Mouse (Mus musculus): Measurements from ENCODE around the gene Tango2. TPM values are rescaled to one million over a fixed set of nuclear protein-coding genes. Genes with fewer than 3 reads are reported as not detected.

The Tango2 gene
- polyA plus RNA-seq, 1 experiment from 2014 or later: 34.8 TPM

MicroRNA genes within 50 kb of the gene (microRNA counts, 519-probe panel; counts per million panel counts)
- microRNA mmu-miR-1306 (not detected), microRNA mmu-miR-185 (3,256 counts per million, percentile 41 among the panel's probes with 10 or more counts)

Small RNAs within 50 kb of the gene (microRNA-seq; reads per million reads assigned to microRNA genes)
- 4.3 reads per million, percentile 32 among the genes with 10 or more reads in this experiment for gene Gm24572
- not detected for gene Gm26219
- gene Mir1306: 250 reads per million, percentile 67 among the genes with 10 or more reads in this experiment
- 307 reads per million, percentile 69 among the genes with 10 or more reads in this experiment for gene Mir185

Other genes with a start within 250 kb of the Tango2 start
- 3.3 and 5.3 TPM in 2 replicates for gene Rtn4r, start 220.5 kb downstream of the Tango2 start, polyA plus RNA-seq (2014; fragmentation: Nextera tagmentation; extraction: Ambion mirVana)
- not detected in 2 replicates for gene Ccdc188, start 130.2 kb downstream of the Tango2 start, polyA plus RNA-seq (2014; fragmentation: Nextera tagmentation; extraction: Ambion mirVana)
- gene Zdhhc8, start 113.0 kb downstream of the Tango2 start, polyA plus RNA-seq (2014; fragmentation: Nextera tagmentation; extraction: Ambion mirVana): 11.5 and 15.1 TPM in 2 replicates
- gene Trmt2a, start 99.4 kb downstream of the Tango2 start, polyA plus RNA-seq (2014; fragmentation: Nextera tagmentation; extraction: Ambion mirVana): 110 and 117 TPM in 2 replicates
- gene Ranbp1, start 99.4 kb downstream of the Tango2 start, polyA plus RNA-seq (2014; fragmentation: Nextera tagmentation; extraction: Ambion mirVana): 725 and 734 TPM in 2 replicates
- 4.4 TPM in 1 of 2 replicates, not detected in the other for gene Gm49776, start 89.8 kb downstream of the Tango2 start, polyA plus RNA-seq (2014; fragmentation: Nextera tagmentation; extraction: Ambion mirVana)
- 37.5 and 39.4 TPM in 2 replicates for gene Dgcr8, start 58.9 kb downstream of the Tango2 start, polyA plus RNA-seq (2014; fragmentation: Nextera tagmentation; extraction: Ambion mirVana)
- 31.7 and 33.0 TPM in 2 replicates for gene Arvcf, start 79 bp upstream of the Tango2 start, polyA plus RNA-seq (2014; fragmentation: Nextera tagmentation; extraction: Ambion mirVana)
- gene Txnrd2, start 78.3 kb upstream of the Tango2 start, polyA plus RNA-seq (2014; fragmentation: Nextera tagmentation; extraction: Ambion mirVana): 17.0 and 17.4 TPM in 2 replicates
- 95.4 and 95.6 TPM in 2 replicates for gene Comt, start 78.7 kb upstream of the Tango2 start, polyA plus RNA-seq (2014; fragmentation: Nextera tagmentation; extraction: Ambion mirVana)
- 16.9 and 18.6 TPM in 2 replicates for gene Gnb1l, start 150.6 kb upstream of the Tango2 start, polyA plus RNA-seq (2014; fragmentation: Nextera tagmentation; extraction: Ambion mirVana)
- gene Rtl10, start 150.8 kb upstream of the Tango2 start, polyA plus RNA-seq (2014; fragmentation: Nextera tagmentation; extraction: Ambion mirVana): 2.3 and 3.3 TPM in 2 replicates
- 0.14 and 0.22 TPM in 2 replicates for gene Tbx1, start 242.6 kb upstream of the Tango2 start, polyA plus RNA-seq (2014; fragmentation: Nextera tagmentation; extraction: Ambion mirVana)